In the genomic region with DNA sequence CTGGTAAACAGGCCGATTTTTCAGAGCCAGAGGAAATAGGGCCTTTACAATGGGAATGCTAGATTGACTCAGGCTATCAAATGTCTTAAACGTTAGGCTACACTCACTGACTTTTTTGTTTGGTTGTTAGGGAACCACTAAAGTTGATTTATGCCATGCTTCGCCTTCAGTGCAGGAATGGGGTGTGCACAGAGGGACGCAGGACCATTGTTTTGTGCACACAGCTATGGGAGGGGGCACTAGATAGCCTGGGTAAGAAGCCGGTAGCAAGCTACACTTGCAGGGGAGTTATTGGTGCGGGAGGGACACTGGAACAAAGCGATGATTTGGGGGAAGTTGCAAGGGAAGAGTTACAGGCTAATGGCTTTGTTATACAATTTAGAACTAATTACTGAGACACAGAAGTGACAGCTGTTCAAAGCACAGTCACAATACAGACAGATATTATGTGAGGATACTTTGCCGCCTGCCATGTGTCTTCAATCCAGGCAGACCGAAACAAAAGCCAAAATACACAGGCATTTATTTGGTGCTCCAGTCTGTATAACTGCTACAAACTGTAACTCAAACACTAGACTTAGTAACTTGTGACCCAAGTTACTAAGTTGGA, we compare ENCODE assay signal across 19 mouse cellular contexts.
DNase-seq lines count a peak whose midpoint lies in the region; ATAC-seq lines count a peak whose summit lies in the region.
"Had no signal": no experiment of that assay in that cellular context is flagged by ENCODE, and none has a peak within 500 bp of the region (broad histone marks: within the 10 kb centered on the region; RNA-seq: fewer than 3 reads in every experiment).

No protein-coding gene starts in this region.

- peak; percentile 53; the same call in 1 of the 2 replicates for ATAC-seq in forebrain, embryonic 13.5 days
- peak; percentile 84 for ATAC-seq in kidney, embryonic 15.5 days (replicated peaks; ENCODE audit: low FRiP score)
- no peak for ATAC-seq in intestine, embryonic 15.5 days
- ATAC-seq: inflammation-experienced regulatory T-cells, adult 6 months; lung, postnatal 0 days had no signal

- H3K36me3 ChIP-seq in forebrain, embryonic 13.5 days (ENCODE audit: poor library complexity, severe bottlenecking) = 0 out of 2 replicates have a peak, but pooled peaks cover 4% of the 10 kb centered on the region
- H3K36me3 ChIP-seq in forebrain, embryonic 10.5 days (replicated peaks) = 0 out of 2 replicates have a peak, but pooled peaks cover 10% of the 10 kb centered on the region
- peaks cover 12% of the 10 kb centered on the region; the same call in 1 of the 2 replicates for H3K36me3 ChIP-seq in kidney, embryonic 15.5 days
- H3K36me3 ChIP-seq in intestine, embryonic 15.5 days = no peaks in the 10 kb centered on the region
- H3K36me3 ChIP-seq: liver, embryonic 15.5 days; stomach, embryonic 15.5 days had no signal

- H3K27ac ChIP-seq in forebrain, embryonic 13.5 days = no peak overlapping the region
- no peak overlapping the region for H3K27ac ChIP-seq in forebrain, embryonic 10.5 days
- H3K27ac ChIP-seq in kidney, embryonic 15.5 days = peak overlapping the region; percentile 34
- H3K27ac ChIP-seq in intestine, embryonic 15.5 days = no peak overlapping the region
- H3K27ac ChIP-seq: liver, embryonic 15.5 days; stomach, embryonic 15.5 days had no signal

- H3K9me3 ChIP-seq in forebrain, embryonic 13.5 days (replicated peaks) = no peaks in the 10 kb centered on the region
- H3K9me3 ChIP-seq in forebrain, embryonic 10.5 days = no peaks in the 10 kb centered on the region
- no peaks in the 10 kb centered on the region for H3K9me3 ChIP-seq in kidney, embryonic 15.5 days (replicated peaks)
- no peaks in the 10 kb centered on the region for H3K9me3 ChIP-seq in intestine, embryonic 15.5 days
- H3K9me3 ChIP-seq: liver, embryonic 15.5 days; megakaryocyte, embryonic 14.5 days; stomach, embryonic 15.5 days had no signal

- no peak overlapping the region for H3K4me2 ChIP-seq in forebrain, embryonic 13.5 days
- peak overlapping the region; percentile 13; the same call in 1 of the 2 replicates for H3K4me2 ChIP-seq in kidney, embryonic 15.5 days
- H3K4me2 ChIP-seq in intestine, embryonic 15.5 days (replicated peaks) = no peak overlapping the region
- H3K4me2 ChIP-seq: heart, embryonic 11.5 days; liver, embryonic 15.5 days; stomach, embryonic 15.5 days had no signal

- no peaks in the 10 kb centered on the region for H3K27me3 ChIP-seq in forebrain, embryonic 13.5 days
- no peaks in the 10 kb centered on the region for H3K27me3 ChIP-seq in forebrain, embryonic 10.5 days (ENCODE audit: poor library complexity, severe bottlenecking)
- H3K27me3 ChIP-seq in kidney, embryonic 15.5 days = no peaks in the 10 kb centered on the region
- no peaks in the 10 kb centered on the region for H3K27me3 ChIP-seq in intestine, embryonic 15.5 days (replicated peaks)
- H3K27me3 ChIP-seq: liver, embryonic 15.5 days; megakaryocyte, embryonic 14.5 days; stomach, embryonic 15.5 days had no signal

- WGBS in forebrain, embryonic 13.5 days = 60% methylated on average over 9 of the region's 9 CpGs
- 77% methylated on average over 9 of the region's 9 CpGs for WGBS in forebrain, embryonic 10.5 days
- 23% methylated on average over 9 of the region's 9 CpGs for WGBS in kidney, embryonic 15.5 days
- WGBS in intestine, embryonic 15.5 days = 55% methylated on average over 9 of the region's 9 CpGs

- peaks cover 6% of the 10 kb centered on the region; the same call in 1 of the 2 replicates for H3K4me1 ChIP-seq in forebrain, embryonic 13.5 days
- H3K4me1 ChIP-seq in forebrain, embryonic 10.5 days = 0 out of 2 replicates have a peak, but pooled peaks cover 5% of the 10 kb centered on the region
- H3K4me1 ChIP-seq in kidney, embryonic 15.5 days = peaks cover 9% of the 10 kb centered on the region; the same call in 1 of the 2 replicates
- 0 out of 2 replicates have a peak, but pooled peaks cover 3% of the 10 kb centered on the region for H3K4me1 ChIP-seq in intestine, embryonic 15.5 days (replicated peaks)
- H3K4me1 ChIP-seq: stomach, embryonic 15.5 days had no signal

- no peak overlapping the region for H3K4me3 ChIP-seq in forebrain, embryonic 13.5 days
- no peak overlapping the region for H3K4me3 ChIP-seq in forebrain, embryonic 10.5 days
- H3K4me3 ChIP-seq in kidney, embryonic 15.5 days (replicated peaks) = no peak overlapping the region
- H3K4me3 ChIP-seq in intestine, embryonic 15.5 days (replicated peaks) = no peak overlapping the region
- H3K4me3 ChIP-seq: liver, embryonic 15.5 days; megakaryocyte, embryonic 14.5 days; stomach, embryonic 15.5 days had no signal

- H3K9ac ChIP-seq in forebrain, embryonic 13.5 days = no peak overlapping the region
- no peak overlapping the region for H3K9ac ChIP-seq in kidney, embryonic 15.5 days
- H3K9ac ChIP-seq in intestine, embryonic 15.5 days = no peak overlapping the region
- H3K9ac ChIP-seq: liver, embryonic 15.5 days; stomach, embryonic 15.5 days had no signal

- DNase-seq in forebrain, embryonic 10.5 days (ENCODE audit: extremely low spot score, low spot score) = no peak
- no peak for DNase-seq in kidney, postnatal 14 days
- peak; percentile 19 for DNase-seq in embryo, embryonic 9.5 days (ENCODE audit: extremely low spot score)
- DNase-seq in mesoderm, embryonic 11.5 days (ENCODE audit: low read depth, low spot score) = peak; percentile 45
- no peak for DNase-seq in layer of hippocampus, adult 9-11 months
- DNase-seq: cerebellum, adult 11 months; cerebellum, postnatal 36 days; gastrocnemius, postnatal 36 days; heart, postnatal 14 days; kidney, postnatal 25 days had no signal

Comparison
In these comparisons a context has a peak if more than half of its experiments do, and no peak if none do; other contexts are left out.
1. DNase-seq: peak in embryo, embryonic 9.5 days (single experiment) and mesoderm, embryonic 11.5 days (single experiment); none in forebrain, embryonic 10.5 days (single experiment), kidney, postnatal 14 days (single experiment) and layer of hippocampus, adult 9-11 months (single experiment).